Mouse (Mus musculus) myocyte (in vitro differentiated cells): ENCODE results near the gene Nrl. TPM values are rescaled to one million over a fixed set of nuclear protein-coding genes. Genes with fewer than 3 reads are reported as not detected.

Experiments
- H3K27me3 ChIP-seq: one replicate; pipeline ENCODE4 v1.6.1; 2011; ENCODE audit not compliant: control insufficient read depth, insufficient read depth, insufficient read length
- H3K36me3 ChIP-seq: one replicate; pipeline ENCODE4 v1.6.1; 2011; ENCODE audit not compliant: control insufficient read depth, insufficient read depth
- H3K4me2 ChIP-seq: one replicate; pipeline ENCODE4 v1.6.1; 2011; ENCODE audit warnings: low read depth, control low read depth
- H3K4me3 ChIP-seq: one replicate; pipeline ENCODE4 v1.5.1; 2011; ENCODE audit warnings: mild to moderate bottlenecking, control low read depth, moderate library complexity
- H3K79me2 ChIP-seq: one replicate; pipeline ENCODE4 v1.6.1; 2011; ENCODE audit not compliant: control insufficient read depth, insufficient read depth
- H3ac ChIP-seq: one replicate; pipeline ENCODE4 v1.6.1; 2011; ENCODE audit not compliant: control insufficient read depth, insufficient read length
- CEBPB ChIP-seq: IDR thresholded peaks from 2 replicates; pipeline ENCODE4 v1.6.1; 2011; ENCODE audit warnings: mild to moderate bottlenecking, moderate library complexity; ENCODE audit not compliant: poor library complexity, insufficient read depth, severe bottlenecking
- E2F4 ChIP-seq: IDR thresholded peaks from one replicate; pipeline ENCODE4 v1.6.1; 2011; ENCODE audit warnings: mild to moderate bottlenecking, control low read depth, moderate library complexity; ENCODE audit not compliant: insufficient read depth
- MAX ChIP-seq: IDR thresholded peaks from one replicate; pipeline ENCODE4 v1.6.1; 2011; ENCODE audit warnings: low read depth, mild to moderate bottlenecking, control low read depth
- MYOD1 ChIP-seq, 3 experiments: IDR thresholded peaks; one replicate each; pipeline ENCODE4 v1.6.1; 2011; ENCODE audit warnings: control low read depth in 2 of 3, low read depth in 2 of 3, mild to moderate bottlenecking in 2 of 3, moderate library complexity in 1 of 3; ENCODE audit not compliant: insufficient read length in 2 of 3, control insufficient read depth in 1 of 3
- MYOG ChIP-seq, 3 experiments: IDR thresholded peaks; one replicate each; pipeline ENCODE4 v1.6.1; 2011; ENCODE audit warnings: control low read depth in 2 of 3, low read depth in 2 of 3, mild to moderate bottlenecking in 2 of 3; ENCODE audit not compliant: insufficient read length in 2 of 3, control insufficient read depth in 1 of 3, insufficient read depth in 1 of 3
- POLR2A ChIP-seq: IDR thresholded peaks from one replicate; pipeline ENCODE4 v1.6.1; 2011; ENCODE audit warnings: low read depth, mild to moderate bottlenecking, control low read depth, moderate library complexity; ENCODE audit not compliant: insufficient read length
- POLR2AphosphoS2 ChIP-seq: IDR thresholded peaks from one replicate; pipeline ENCODE4 v1.6.1; 2011; ENCODE audit warnings: low read depth, control low read depth; ENCODE audit not compliant: insufficient read length
- REST ChIP-seq: IDR thresholded peaks from one replicate; pipeline ENCODE4 v1.6.1; 2011; ENCODE audit warnings: mild to moderate bottlenecking, control low read depth, moderate library complexity; ENCODE audit not compliant: insufficient read depth, insufficient read length
- SRF ChIP-seq: IDR thresholded peaks from one replicate; pipeline ENCODE4 v1.6.1; 2011; ENCODE audit warnings: low read depth; ENCODE audit not compliant: control insufficient read depth, insufficient read length
- TCF12 ChIP-seq: IDR thresholded peaks from one replicate; pipeline ENCODE4 v1.6.1; 2011; ENCODE audit warnings: mild to moderate bottlenecking, control low read depth; ENCODE audit not compliant: poor library complexity, insufficient read depth, severe bottlenecking
- TCF3 ChIP-seq: IDR thresholded peaks from one replicate; pipeline ENCODE4 v1.6.1; 2011; ENCODE audit warnings: low read depth, control low read depth; ENCODE audit not compliant: insufficient read length
- USF1 ChIP-seq: IDR thresholded peaks from one replicate; pipeline ENCODE4 v1.6.1; 2011; ENCODE audit warnings: low read depth, mild to moderate bottlenecking, control low read depth, moderate library complexity
- polyA plus RNA-seq: library from polyadenylated mRNA; unstranded; fragments of >200 nt; fragmentation: generic; extraction: Trizol; gene quantifications from one replicate; pipeline ENCODE4 v1.2.1, GENCODE M21; 2012; ENCODE audit warnings: missing spikeins

The Nrl gene
- polyA plus RNA-seq, 1 experiment: not detected

DNA sequence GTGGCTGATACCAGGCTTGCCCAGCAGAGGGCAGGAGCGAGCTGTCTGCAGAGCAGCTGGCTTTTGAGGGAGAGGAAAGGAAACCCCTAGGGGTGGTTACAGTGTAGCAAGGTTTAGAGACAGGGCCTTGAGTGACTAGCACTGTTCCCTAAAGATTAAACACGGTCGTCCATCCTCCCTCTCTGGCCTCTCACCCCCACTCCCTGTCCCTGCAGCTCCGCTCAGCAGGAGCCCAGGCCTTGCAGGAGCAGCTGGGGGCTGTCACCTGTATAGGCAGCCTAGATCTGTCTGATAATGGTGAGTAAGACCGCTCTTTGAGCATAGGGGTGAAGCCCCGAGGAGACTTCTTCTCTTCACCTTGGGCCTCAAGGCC is 27.3 kb downstream of the Nrl start:
- H3K27me3 ChIP-seq: peaks cover 93% of the 10 kb centered on the region

DNA sequence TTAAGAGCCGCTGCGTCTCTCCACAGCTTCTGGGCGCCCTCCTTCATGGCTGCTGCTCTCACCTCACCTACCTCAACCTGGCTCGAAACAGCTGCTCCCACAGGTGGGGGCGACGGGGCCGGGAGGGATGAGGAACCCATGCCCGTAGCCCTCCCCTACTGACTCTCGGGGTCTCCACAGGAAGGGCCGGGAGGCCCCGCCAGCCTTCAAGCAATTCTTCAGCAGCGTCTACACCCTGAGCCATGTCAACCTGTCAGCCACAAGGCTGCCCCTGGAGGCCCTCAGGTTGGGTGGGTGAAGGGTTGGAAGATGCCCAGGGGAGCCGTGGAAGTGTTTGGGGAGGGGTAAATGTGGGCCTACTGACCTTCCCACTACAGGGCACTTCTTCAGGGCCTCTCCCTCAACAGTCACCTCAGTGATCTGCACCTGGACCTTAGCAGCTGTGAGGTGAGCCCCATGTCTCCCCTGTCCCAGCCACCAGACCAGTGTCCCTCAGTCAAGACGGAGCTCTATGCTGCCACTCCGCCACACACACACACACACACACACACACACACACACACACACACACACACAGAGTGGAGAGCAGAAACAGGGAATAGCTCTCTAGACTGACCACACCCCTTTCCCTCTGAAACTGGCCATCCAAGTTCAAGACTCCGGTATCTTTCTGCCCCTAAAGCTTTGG is 27.9 kb downstream of the Nrl start:
- no peak for TF ChIP-seq CEBPB
- TF ChIP-seq MYOD1 (IDR thresholded peaks at IDR 0.05; ENCODE audit: control insufficient read depth in 1 of 3, insufficient read length in 2 of 3, low read depth in 2 of 3): no peak
- TF ChIP-seq POLR2AphosphoS2: no peak
- Histone ChIP-seq H3K79me2 (no peaks in the 10 kb centered on the region), H3K36me3 (no peaks in the 10 kb centered on the region), H3K27me3 (peaks cover 91% of the 10 kb centered on the region), H3K4me3 (no peak overlapping the region), H3ac (no peak overlapping the region), H3K4me2 (no peak overlapping the region)

More for the DNA sequence above, 27.3 kb downstream of the Nrl start:
- H3K4me2 ChIP-seq: no peak overlapping the region
- TF ChIP-seq POLR2A (no peak), E2F4 (no peak), MYOD1 (IDR thresholded peaks at IDR 0.05; ENCODE audit: control insufficient read depth in 1 of 3, insufficient read length in 2 of 3, low read depth in 2 of 3) (no peak), TCF3 (no peak), REST (no peak), USF1 (no peak), TCF12 (no peak), MAX (no peak), CEBPB (no peak), SRF (no peak), POLR2AphosphoS2 (no peak), MYOG (IDR thresholded peaks at IDR 0.05; ENCODE audit: control insufficient read depth in 1 of 3, insufficient read depth in 1 of 3, insufficient read length in 2 of 3, low read depth in 2 of 3) (no peak)
- H3K79me2 ChIP-seq: no peaks in the 10 kb centered on the region
- H3K4me3 ChIP-seq: no peak overlapping the region
- no peaks in the 10 kb centered on the region for H3K36me3 ChIP-seq
- no peak overlapping the region for H3ac ChIP-seq

GRCm38 (mm10) chr14:55495509-55496240 is 29.1 kb downstream of the Nrl start:
- no peaks in the 10 kb centered on the region for H3K79me2 ChIP-seq
- H3K27me3 ChIP-seq: peaks cover 80% of the 10 kb centered on the region
- no peak overlapping the region for H3K4me2 ChIP-seq
- TF ChIP-seq POLR2A (no peak), MAX (no peak), TCF12 (no peak), SRF (no peak), TCF3 (no peak), POLR2AphosphoS2 (no peak), CEBPB (no peak), MYOD1 (IDR thresholded peaks at IDR 0.05; ENCODE audit: control insufficient read depth in 1 of 3, insufficient read length in 2 of 3, low read depth in 2 of 3) (no peak), E2F4 (no peak), MYOG (IDR thresholded peaks at IDR 0.05; ENCODE audit: control insufficient read depth in 1 of 3, insufficient read depth in 1 of 3, insufficient read length in 2 of 3, low read depth in 2 of 3) (no peak), USF1 (no peak), REST (no peak)
- no peak overlapping the region for H3K4me3 ChIP-seq
- no peak overlapping the region for H3ac ChIP-seq
- no peaks in the 10 kb centered on the region for H3K36me3 ChIP-seq

DNA sequence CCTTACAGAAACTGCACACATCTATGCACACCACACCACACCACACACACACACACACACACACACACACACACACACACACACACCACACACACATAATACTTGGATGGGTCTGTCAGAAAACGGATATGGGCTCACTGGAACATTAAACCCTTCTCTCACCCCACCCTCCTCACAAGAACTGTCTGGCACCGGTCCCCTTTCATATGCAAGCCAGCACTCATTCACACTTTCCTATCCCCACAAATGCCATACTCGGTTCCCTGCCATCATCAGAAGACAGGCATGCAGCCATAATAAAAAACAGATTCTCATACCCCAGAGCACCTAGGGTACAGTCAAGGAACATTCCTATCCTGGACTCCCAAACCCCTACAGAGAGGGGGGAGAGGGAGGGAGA is 32.7 kb downstream of the Nrl start:
- Histone ChIP-seq H3K4me3 (no peak overlapping the region), H3ac (no peak overlapping the region), H3K79me2 (no peaks in the 10 kb centered on the region), H3K27me3 (peaks cover 48% of the 10 kb centered on the region), H3K4me2 (no peak overlapping the region), H3K36me3 (no peaks in the 10 kb centered on the region)
- no peak for TF ChIP-seq POLR2A
- no peak for TF ChIP-seq SRF
- no peak for TF ChIP-seq CEBPB
- no peak for TF ChIP-seq POLR2AphosphoS2
- TF ChIP-seq E2F4: no peak
- TF ChIP-seq USF1: no peak
- TF ChIP-seq MYOD1 (IDR thresholded peaks at IDR 0.05; ENCODE audit: control insufficient read depth in 1 of 3, insufficient read length in 2 of 3, low read depth in 2 of 3): no peak
- no peak for TF ChIP-seq TCF12
- no peak for TF ChIP-seq TCF3
- no peak for TF ChIP-seq MAX
- TF ChIP-seq REST: no peak
- no peak for TF ChIP-seq MYOG (IDR thresholded peaks at IDR 0.05; ENCODE audit: control insufficient read depth in 1 of 3, insufficient read depth in 1 of 3, insufficient read length in 2 of 3, low read depth in 2 of 3)
